In the genomic region with DNA sequence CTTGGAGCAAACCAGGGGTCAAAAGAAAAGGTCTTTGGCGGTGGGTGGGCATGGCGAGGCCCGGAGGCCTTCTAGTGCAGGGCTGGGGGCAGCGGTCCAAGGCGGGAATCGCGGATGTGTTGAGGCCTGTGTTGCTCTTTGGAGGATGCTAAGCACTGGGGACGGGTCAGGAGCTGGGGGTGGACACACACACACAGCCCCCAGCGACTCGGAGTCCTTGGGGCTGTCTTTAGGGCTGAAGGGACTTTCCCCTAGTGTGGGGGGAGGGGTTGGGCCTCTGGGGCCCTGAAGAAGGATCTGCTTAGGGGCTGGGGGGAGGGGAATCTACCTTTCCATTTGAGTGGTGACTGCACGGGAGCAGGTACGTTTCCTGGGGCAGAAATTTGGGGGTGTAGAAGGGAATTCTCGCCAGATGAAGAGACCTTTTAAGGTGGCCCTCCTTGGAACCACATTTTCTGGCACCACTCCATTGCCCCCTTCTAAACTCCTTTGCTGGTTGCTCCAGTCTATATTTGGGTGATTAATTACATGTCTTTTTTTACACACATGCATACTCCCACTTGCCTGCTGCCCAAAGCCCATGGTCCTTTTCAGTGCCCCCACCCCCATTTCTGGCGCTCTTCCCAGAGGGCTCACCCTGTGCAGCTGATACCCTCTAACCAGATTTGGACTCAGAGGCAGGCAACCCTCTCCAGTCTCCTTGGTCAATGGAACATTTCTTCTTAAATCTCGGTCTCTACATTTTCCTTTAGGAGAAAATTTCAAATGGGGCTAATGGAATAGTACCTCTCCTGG, we compare ENCODE assay signal across 9 mouse cellular contexts. TPM values are rescaled to one million over a fixed set of nuclear protein-coding genes. Genes with fewer than 3 reads are reported as not detected.
DNase-seq lines count a peak whose midpoint lies in the region; ATAC-seq and TF ChIP-seq lines count a peak whose summit lies in the region.
"Had no signal": no experiment of that assay in that cellular context is flagged by ENCODE, and none has a peak within 500 bp of the region (broad histone marks: within the 10 kb centered on the region; RNA-seq: fewer than 3 reads in every experiment).

No protein-coding gene starts in this region.

- TF ChIP-seq EP300 in CH12.LX (IDR thresholded peaks at IDR 0.05; ENCODE audit: low read length), result no peak

- no peaks in the 10 kb centered on the region for H3K27me3 ChIP-seq in CH12.LX (replicated peaks)
- H3K27me3 ChIP-seq in heart, embryonic 15.5 days, result no peaks in the 10 kb centered on the region; the same call in 1 of the 2 replicates
- H3K27me3 ChIP-seq in limb, embryonic 13.5 days, result peaks cover 15% of the 10 kb centered on the region; the same call in 1 of the 2 replicates
- H3K27me3 ChIP-seq in midbrain, embryonic 16.5 days (ENCODE audit: control insufficient read depth, insufficient read depth, low read depth, low read length), result no peaks in the 10 kb centered on the region

- dilution Hi-C loops in CH12.LX (cut with MboI; ENCODE audit: extremely low pct_ligation_motif_present, extremely low pct_unique_long_range_greater_than_20kb, low sequenced_read_pairs), result no loop called here

- peaks cover 0 to 13% of the 10 kb centered on the region in 2 experiments for H3K36me3 ChIP-seq in CH12.LX (replicated peaks in 1 of 2; ENCODE audit: control insufficient read depth in 1 of 2, insufficient read depth in 1 of 2, low read length in 1 of 2)
- no peaks in the 10 kb centered on the region for H3K36me3 ChIP-seq in heart, embryonic 15.5 days
- H3K36me3 ChIP-seq in limb, embryonic 13.5 days, result no peaks in the 10 kb centered on the region; the same call in 1 of the 2 replicates
- H3K36me3 ChIP-seq in midbrain, embryonic 16.5 days (ENCODE audit: control insufficient read depth, insufficient read depth, low read length), result no peaks in the 10 kb centered on the region

- peaks cover 24% of the 10 kb centered on the region for H3K79me2 ChIP-seq in CH12.LX (replicated peaks; ENCODE audit: control insufficient read depth, extremely low read depth, insufficient read depth, poor library complexity, severe bottlenecking)

- peak overlapping the region; percentile 89 for H3K9ac ChIP-seq in CH12.LX (ENCODE audit: insufficient read depth, low read depth)
- peak overlapping the region; percentile 66 for H3K9ac ChIP-seq in heart, embryonic 15.5 days
- H3K9ac ChIP-seq in limb, embryonic 13.5 days, result peak overlapping the region; percentile 80
- peak overlapping the region; percentile 78 for H3K9ac ChIP-seq in midbrain, embryonic 16.5 days (ENCODE audit: low read depth, low read length)

- no peaks in the 10 kb centered on the region for H3K9me3 ChIP-seq in CH12.LX (replicated peaks; ENCODE audit: low read length)
- H3K9me3 ChIP-seq in heart, embryonic 15.5 days (replicated peaks), result no peaks in the 10 kb centered on the region
- H3K9me3 ChIP-seq in limb, embryonic 13.5 days, result no peaks in the 10 kb centered on the region
- no peaks in the 10 kb centered on the region for H3K9me3 ChIP-seq in midbrain, embryonic 16.5 days (replicated peaks; ENCODE audit: control insufficient read depth, low read length, poor library complexity, severe bottlenecking)

- DNase-seq in heart, adult 11 months, result peak; percentile 91
- DNase-seq in heart, postnatal 25 days (ENCODE audit: low spot score), result no peak
- DNase-seq in CH12.LX (ENCODE audit: extremely low read depth), result peak; percentile 75
- DNase-seq in ovary, postnatal 14 days (ENCODE audit: low spot score), result no peak

- 17% methylated on average over 15 of the region's 15 CpGs for WGBS in heart, embryonic 15.5 days
- 17% methylated on average over 14 of the region's 15 CpGs for WGBS in limb, embryonic 13.5 days
- WGBS in midbrain, embryonic 16.5 days, result 21% methylated on average over 13 of the region's 15 CpGs

- peak overlapping the region; percentile 87 for H3K4me2 ChIP-seq in CH12.LX (ENCODE audit: insufficient read depth, low read depth, poor library complexity, severe bottlenecking)
- peak overlapping the region; percentile 60 for H3K4me2 ChIP-seq in heart, embryonic 15.5 days
- peak overlapping the region; percentile 64 for H3K4me2 ChIP-seq in limb, embryonic 13.5 days (replicated peaks)
- peak overlapping the region; percentile 54 for H3K4me2 ChIP-seq in midbrain, embryonic 16.5 days (ENCODE audit: low read length)

- peaks cover 0 to 22% of the 10 kb centered on the region in 2 experiments; a peak in 2 of 4 replicates for H3K4me1 ChIP-seq in CH12.LX (ENCODE audit: control insufficient read depth in 1 of 2, insufficient read depth in 2 of 2)
- peaks cover 2% of the 10 kb centered on the region; the same call in 1 of the 2 replicates for H3K4me1 ChIP-seq in cortical plate, adult 2 months (ENCODE audit: control insufficient read depth, insufficient read depth, low read length)
- H3K4me1 ChIP-seq in heart, embryonic 15.5 days (replicated peaks), result peaks cover 4% of the 10 kb centered on the region; the same call in 1 of the 2 replicates
- H3K4me1 ChIP-seq in limb, embryonic 13.5 days, result peaks cover 12% of the 10 kb centered on the region
- peaks cover 11% of the 10 kb centered on the region for H3K4me1 ChIP-seq in midbrain, embryonic 16.5 days (ENCODE audit: control insufficient read depth, insufficient read depth, low read length)

- TF ChIP-seq CTCF in CH12.LX (conservative IDR thresholded peaks at IDR 0.05 in 1 of 2, IDR thresholded peaks at IDR 0.05 in 1 of 2; ENCODE audit: low read depth in 2 of 2, low read length in 2 of 2), result no peak
- no peak for TF ChIP-seq CTCF in cortical plate, adult 2 months (IDR thresholded peaks at IDR 0.05; ENCODE audit: extremely low read depth, insufficient read depth, low read length)

- in situ Hi-C loops in CH12.LX (cut with MboI; ENCODE audit: low pct_ligation_motif_present, low pct_unique_long_range_greater_than_20kb, low sequenced_read_pairs), result no loop called here

- H3K27ac ChIP-seq in CH12.LX (ENCODE audit: insufficient read depth, low read depth), result peak overlapping the region; percentile 94
- 0 out of 2 replicates have a peak overlapping the region, but pooled peaks have one; percentile 54 for H3K27ac ChIP-seq in cortical plate, adult 2 months (ENCODE audit: insufficient read depth, low read length)
- peak overlapping the region; percentile 79 for H3K27ac ChIP-seq in heart, embryonic 15.5 days
- peak overlapping the region; percentile 67 for H3K27ac ChIP-seq in limb, embryonic 13.5 days
- H3K27ac ChIP-seq in midbrain, embryonic 16.5 days (ENCODE audit: low read length), result peak overlapping the region; percentile 80

- H3K4me3 ChIP-seq in CH12.LX (replicated peaks in 1 of 3; ENCODE audit: low read depth in 2 of 3, low read length in 2 of 3, poor library complexity in 1 of 3), result peak overlapping the region; percentile 59 to 97 (median 79)
- peak overlapping the region; percentile 83 for H3K4me3 ChIP-seq in cortical plate, adult 2 months (ENCODE audit: insufficient read depth, low read length)
- H3K4me3 ChIP-seq in heart, embryonic 15.5 days, result peak overlapping the region; percentile 70
- H3K4me3 ChIP-seq in limb, embryonic 13.5 days, result peak overlapping the region; percentile 64
- H3K4me3 ChIP-seq in midbrain, embryonic 16.5 days (ENCODE audit: low read depth, low read length), result peak overlapping the region; percentile 57

- ATAC-seq in heart, embryonic 15.5 days (replicated peaks; ENCODE audit: insufficient number of reproducible peaks, insufficient read depth, low FRiP score, low read depth), result peak; percentile 76
- peak; percentile 15; the same call in 1 of the 2 replicates for ATAC-seq in limb, embryonic 13.5 days (ENCODE audit: low FRiP score, low read depth)
- peak; percentile 80 for ATAC-seq in midbrain, embryonic 16.5 days

- no peak for TF ChIP-seq RAD21 in CH12.LX (IDR thresholded peaks at IDR 0.05; ENCODE audit: low read depth, low read length)

- intact Hi-C loops in heart, postnatal 25 days (cut with DNase I), result no loop called here

- no peak for TF ChIP-seq POLR2A in CH12.LX (IDR thresholded peaks at IDR 0.05; ENCODE audit: low read depth, low read length)
- TF ChIP-seq POLR2A in cortical plate, adult 2 months (IDR thresholded peaks at IDR 0.05; ENCODE audit: extremely low read depth, insufficient read depth, low read length), result no peak

RNA-seq across cellular contexts. Expression of a gene that starts 0.7 kb away (rescaled TPM):
- 1 to 10 TPM; 4.4 to 5.2 TPM for total RNA-seq in heart, postnatal 25 days (2021)
- total RNA-seq in CH12.LX (2012; rRNA removed) (15.5 and 16.1 TPM in 2 replicates), CH12.LX (2014; rRNA removed) (19.1 and 19.9 TPM in 2 replicates)
- 15.1 and 17.9 TPM in 2 replicates for polyA plus RNA-seq in CH12.LX (2012; ENCODE audit: insufficient read length, low read depth)
- polyA plus RNA-seq in cortical plate, adult 2 months (2012; rRNA removed), result 17.5 and 17.7 TPM in 2 replicates
- 8.3 and 11.4 TPM in 2 replicates for polyA plus RNA-seq in heart, embryonic 15.5 days (2015; fragmentation: Nextera tagmentation; extraction: Ambion mirVana)
- polyA plus RNA-seq in limb, embryonic 13.5 days (2015; fragmentation: Nextera tagmentation; extraction: Ambion mirVana), result 19.6 and 23.3 TPM in 2 replicates
- polyA plus RNA-seq in midbrain, embryonic 16.5 days (2015; fragmentation: Nextera tagmentation; extraction: Ambion mirVana), result 10.8 and 11.0 TPM in 2 replicates

RNA-seq across cellular contexts. Expression of a gene that starts 6.5 kb away (rescaled TPM):
- total RNA-seq in heart, postnatal 25 days (2021), result not detected
- total RNA-seq in CH12.LX (2012; rRNA removed), result not detected in 2 replicates
- total RNA-seq in CH12.LX (2014; rRNA removed), result not detected in 2 replicates
- polyA plus RNA-seq in CH12.LX (2012; ENCODE audit: insufficient read length, low read depth), result not detected in 2 replicates
- not detected in 2 replicates for polyA plus RNA-seq in cortical plate, adult 2 months (2012; rRNA removed)
- polyA plus RNA-seq in heart, embryonic 15.5 days (2015; fragmentation: Nextera tagmentation; extraction: Ambion mirVana), result not detected in 2 replicates
- not detected in 2 replicates for polyA plus RNA-seq in limb, embryonic 13.5 days (2015; fragmentation: Nextera tagmentation; extraction: Ambion mirVana)
- polyA plus RNA-seq in midbrain, embryonic 16.5 days (2015; fragmentation: Nextera tagmentation; extraction: Ambion mirVana), result not detected in 2 replicates
- total RNA-seq: layer of hippocampus, postnatal 36 days had no signal

RNA-seq across cellular contexts. Expression of a gene that starts 50.4 kb away (rescaled TPM):
- total RNA-seq in heart, postnatal 25 days (2021), result not detected
- total RNA-seq in CH12.LX (2012; rRNA removed) (not detected in 2 replicates), CH12.LX (2014; rRNA removed) (0.20 TPM in 1 of 2 replicates, not detected in the other)
- polyA plus RNA-seq in CH12.LX (2012; ENCODE audit: insufficient read length, low read depth), result not detected in 2 replicates
- not detected in 2 replicates for polyA plus RNA-seq in cortical plate, adult 2 months (2012; rRNA removed)
- not detected in 2 replicates for polyA plus RNA-seq in heart, embryonic 15.5 days (2015; fragmentation: Nextera tagmentation; extraction: Ambion mirVana)
- 0.09 TPM in 1 of 2 replicates, not detected in the other for polyA plus RNA-seq in limb, embryonic 13.5 days (2015; fragmentation: Nextera tagmentation; extraction: Ambion mirVana)
- polyA plus RNA-seq in midbrain, embryonic 16.5 days (2015; fragmentation: Nextera tagmentation; extraction: Ambion mirVana), result not detected in 2 replicates

RNA-seq across cellular contexts. Expression of a gene that starts 50.4 kb away (rescaled TPM):
- total RNA-seq in heart, postnatal 25 days (2021), result not detected
- total RNA-seq in CH12.LX (2012; rRNA removed), result 0.13 and 0.17 TPM in 2 replicates
- total RNA-seq in CH12.LX (2014; rRNA removed), result 0.16 and 0.38 TPM in 2 replicates
- 0.51 and 0.63 TPM in 2 replicates for polyA plus RNA-seq in CH12.LX (2012; ENCODE audit: insufficient read length, low read depth)
- not detected in 2 replicates for polyA plus RNA-seq in cortical plate, adult 2 months (2012; rRNA removed)
- not detected in 2 replicates for polyA plus RNA-seq in heart, embryonic 15.5 days (2015; fragmentation: Nextera tagmentation; extraction: Ambion mirVana)
- not detected in 2 replicates for polyA plus RNA-seq in limb, embryonic 13.5 days (2015; fragmentation: Nextera tagmentation; extraction: Ambion mirVana)
- polyA plus RNA-seq in midbrain, embryonic 16.5 days (2015; fragmentation: Nextera tagmentation; extraction: Ambion mirVana), result not detected in 2 replicates
- total RNA-seq: layer of hippocampus, postnatal 36 days had no signal

RNA-seq across cellular contexts. Expression of a gene that starts 55.4 kb away (rescaled TPM):
- total RNA-seq in heart, postnatal 25 days (2021), result not detected
- total RNA-seq in CH12.LX (2012; rRNA removed) (not detected in 2 replicates), CH12.LX (2014; rRNA removed) (not detected in 2 replicates)
- not detected in 2 replicates for polyA plus RNA-seq in CH12.LX (2012; ENCODE audit: insufficient read length, low read depth)
- 0.08 and 0.13 TPM in 2 replicates for polyA plus RNA-seq in cortical plate, adult 2 months (2012; rRNA removed)
- polyA plus RNA-seq in heart, embryonic 15.5 days (2015; fragmentation: Nextera tagmentation; extraction: Ambion mirVana), result not detected in 2 replicates
- not detected in 2 replicates for polyA plus RNA-seq in limb, embryonic 13.5 days (2015; fragmentation: Nextera tagmentation; extraction: Ambion mirVana)
- 0.08 and 0.11 TPM in 2 replicates for polyA plus RNA-seq in midbrain, embryonic 16.5 days (2015; fragmentation: Nextera tagmentation; extraction: Ambion mirVana)

Comparison
In these comparisons a context has a peak if more than half of its experiments do, and no peak if none do; other contexts are left out.
1. DNase-seq: peak in heart, adult 11 months (single experiment) and CH12.LX (single experiment); none in heart, postnatal 25 days (single experiment) and ovary, postnatal 14 days (single experiment).
2. ATAC-seq: peak in every context shown above with its lines; median percentile 80 in midbrain, embryonic 16.5 days; 76 in heart, embryonic 15.5 days; 15 in limb, embryonic 13.5 days.
3. Peak in every context shown above with its lines, with median percentiles within 50 percentile points of each other: H3K27ac ChIP-seq, H3K4me2 ChIP-seq, H3K4me3 ChIP-seq and H3K9ac ChIP-seq.